Mouse (Mus musculus): ENCODE data around the gene Defa35. TPM values are rescaled to one million over a fixed set of nuclear protein-coding genes. Genes with fewer than 3 reads are reported as not detected.

Defa35 gene
- polyA plus RNA-seq (2021; fragmentation: Nextera tagmentation) = not detected in 2 replicates
- long read RNA-seq, experiment 1 = 0 reads
- long read RNA-seq, experiment 2 = 0 reads

DNA sequence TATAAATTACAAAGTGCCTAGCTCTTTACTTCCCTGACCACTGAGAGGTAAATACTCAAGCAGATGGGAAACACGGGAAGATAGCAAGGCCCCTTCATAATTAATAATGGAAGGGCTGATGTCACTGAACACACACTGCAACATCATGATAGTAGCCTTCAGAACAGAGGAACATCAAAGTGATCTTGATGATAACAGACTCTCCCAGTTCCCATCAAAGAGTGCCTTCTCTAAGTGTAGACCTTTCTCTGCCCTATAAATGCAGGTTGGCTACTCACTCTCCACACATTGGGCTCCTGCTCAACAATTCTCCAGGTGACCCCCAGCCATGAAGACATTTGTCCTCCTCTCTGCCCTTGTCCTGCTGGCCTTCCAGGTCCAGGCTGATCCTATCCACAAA is at the start of gene Defa35:
Gene Defa35 (plus strand): TSS at position 301 of the 400 bp plus-strand sequence.

DNA sequence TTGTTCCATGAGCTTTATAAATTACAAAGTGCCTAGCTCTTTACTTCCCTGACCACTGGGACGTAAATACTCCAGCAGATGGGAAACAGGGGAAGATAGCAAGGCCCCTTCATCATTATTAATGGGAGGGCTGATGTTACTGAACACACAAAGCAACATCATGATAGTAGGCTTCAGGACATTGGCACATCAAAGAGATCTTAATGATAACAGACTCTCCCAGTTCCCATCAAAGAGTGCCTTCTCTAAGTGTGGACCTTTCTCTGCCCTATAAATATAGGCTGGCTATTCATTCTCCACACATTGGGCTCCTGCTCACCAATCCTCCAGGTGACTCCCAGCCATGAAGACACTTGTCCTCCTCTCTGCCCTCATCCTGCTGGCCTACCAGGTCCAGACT is 39.6 kb upstream of the Defa35 start, which contains the start of gene Defa21:
Gene Defa21 (plus strand): TSS at position 301 of the 400 bp plus-strand sequence.

DNA sequence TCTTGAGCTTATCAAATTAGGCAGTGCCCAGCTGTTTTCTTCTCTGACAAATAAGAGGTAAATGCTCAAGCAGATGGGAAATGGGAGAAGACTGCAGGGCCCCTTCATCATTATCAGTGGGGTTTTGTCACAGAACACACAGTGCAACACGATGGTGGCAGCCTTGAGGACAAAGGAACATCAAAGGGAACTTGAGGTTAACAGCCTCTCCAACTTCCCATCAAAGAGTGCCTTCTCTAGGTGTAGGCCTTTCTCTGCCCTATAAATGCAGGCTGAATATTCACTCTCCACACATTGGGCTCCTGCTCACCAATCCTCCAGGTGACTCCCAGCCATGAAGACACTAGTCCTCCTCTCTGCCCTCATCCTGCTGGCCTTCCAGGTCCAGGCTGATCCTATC is 10.1 kb upstream of the Defa35 start, which contains the start of gene Defa23:
Gene Defa23 (plus strand): TSS at position 301 of the 400 bp plus-strand sequence.

DNA sequence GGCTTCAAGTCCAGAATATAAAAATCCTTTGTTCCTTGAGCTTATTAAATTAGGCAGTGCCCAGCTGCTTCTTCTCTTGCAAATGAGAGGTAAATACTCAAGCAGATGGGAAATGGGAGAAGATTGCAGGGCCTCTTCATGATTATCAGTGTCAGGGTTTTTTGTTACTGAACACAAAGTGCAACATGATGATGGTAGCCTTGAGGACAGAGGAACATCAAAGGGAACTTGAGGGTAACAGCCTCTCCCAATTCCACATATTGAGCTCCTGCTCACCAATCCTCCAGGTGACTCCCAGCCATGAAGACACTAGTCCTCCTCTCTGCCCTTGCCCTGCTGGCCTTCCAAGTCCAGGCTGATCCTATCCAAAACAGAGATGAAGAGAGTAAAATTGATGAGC is 19.3 kb downstream of the Defa35 start, which contains the start of gene Defa25:
Gene Defa25 (plus strand): TSS at position 301 of the 400 bp plus-strand sequence.

DNA sequence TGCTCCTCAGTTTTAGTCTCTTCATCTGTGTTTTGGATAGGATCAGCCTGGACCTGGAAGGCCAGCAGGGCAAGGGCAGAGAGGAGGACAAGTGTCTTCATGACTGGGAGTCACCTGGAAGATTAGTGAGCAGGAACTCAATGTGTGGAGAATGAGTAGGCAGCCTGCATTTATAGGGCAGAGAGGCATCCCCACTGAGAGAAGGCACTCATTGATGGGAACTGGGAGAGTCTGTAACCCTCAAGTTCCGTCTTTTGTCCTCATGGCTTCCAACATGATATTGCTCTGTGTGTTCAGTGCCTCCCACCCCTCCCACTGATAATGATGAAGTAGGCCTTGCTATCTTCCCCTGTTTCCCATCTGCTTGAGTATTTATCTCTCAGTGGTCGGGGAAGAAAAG is 31.1 kb downstream of the Defa35 start, which contains the start of gene Gm14851:
Gene Gm14851 (minus strand): TSS at position 101 of the 400 bp plus-strand sequence.

Other genes with a start within 250 kb of the Defa35 start
- gene Defb33, start 172.4 kb upstream of the Defa35 start, polyA plus RNA-seq (2021; fragmentation: Nextera tagmentation) = not detected in 2 replicates
- gene Gm15056, start 162.4 kb upstream of the Defa35 start, polyA plus RNA-seq (2021; fragmentation: Nextera tagmentation) = not detected in 2 replicates
- gene Gm6040, start 143.0 kb upstream of the Defa35 start, polyA plus RNA-seq (2021; fragmentation: Nextera tagmentation) = not detected in 2 replicates
- gene AY761185, start 120.3 kb upstream of the Defa35 start, polyA plus RNA-seq (2021; fragmentation: Nextera tagmentation) = not detected in 2 replicates
- not detected in 2 replicates for gene Defa21, start 39.5 kb upstream of the Defa35 start, polyA plus RNA-seq (2021; fragmentation: Nextera tagmentation)
- gene Defa23, start 10.0 kb upstream of the Defa35 start, polyA plus RNA-seq (2021; fragmentation: Nextera tagmentation) = not detected in 2 replicates
- not detected in 2 replicates for gene Defa25, start 19.4 kb downstream of the Defa35 start, polyA plus RNA-seq (2021; fragmentation: Nextera tagmentation)
- gene Gm14851, start 31.0 kb downstream of the Defa35 start, polyA plus RNA-seq (2021; fragmentation: Nextera tagmentation) = not detected in 2 replicates
- gene Defa30, start 69.6 kb downstream of the Defa35 start, polyA plus RNA-seq (2021; fragmentation: Nextera tagmentation) = not detected in 2 replicates
- not detected in 2 replicates for gene Defa22, start 97.2 kb downstream of the Defa35 start, polyA plus RNA-seq (2021; fragmentation: Nextera tagmentation)
- not detected in 2 replicates for gene Defa31, start 126.6 kb downstream of the Defa35 start, polyA plus RNA-seq (2021; fragmentation: Nextera tagmentation)
- gene Gm15293, start 136.5 kb downstream of the Defa35 start, polyA plus RNA-seq (2021; fragmentation: Nextera tagmentation) = not detected in 2 replicates
- gene Gm15292, start 184.7 kb downstream of the Defa35 start, polyA plus RNA-seq (2021; fragmentation: Nextera tagmentation) = not detected in 2 replicates

Data from left cerebral cortex, adult 6 months (tissue).